Mouse (Mus musculus): ENCODE measurements around the gene Lrrc4c.

The Lrrc4c gene

DNA sequence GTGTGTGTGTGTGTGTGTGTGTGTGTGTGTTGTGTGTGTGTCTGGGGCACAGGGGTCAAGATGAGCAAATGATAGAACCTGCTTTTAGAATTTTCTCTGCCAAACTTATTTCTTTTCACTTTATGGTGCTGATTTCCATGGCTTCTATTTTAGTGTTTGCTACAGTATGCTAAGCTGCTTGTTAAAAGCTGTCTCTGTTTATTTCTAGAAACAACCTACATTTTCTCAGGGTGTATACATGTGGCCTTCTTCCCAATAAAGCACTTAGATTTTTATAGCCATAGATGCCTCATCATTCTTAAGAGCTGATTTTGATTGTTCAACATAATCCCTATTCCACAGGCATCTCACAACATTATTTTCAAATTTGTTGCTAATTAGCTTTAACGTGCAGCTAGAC lies 229.2 kb downstream of the Lrrc4c start:
- no peak for DNase-seq (ENCODE audit: low spot score)

DNA sequence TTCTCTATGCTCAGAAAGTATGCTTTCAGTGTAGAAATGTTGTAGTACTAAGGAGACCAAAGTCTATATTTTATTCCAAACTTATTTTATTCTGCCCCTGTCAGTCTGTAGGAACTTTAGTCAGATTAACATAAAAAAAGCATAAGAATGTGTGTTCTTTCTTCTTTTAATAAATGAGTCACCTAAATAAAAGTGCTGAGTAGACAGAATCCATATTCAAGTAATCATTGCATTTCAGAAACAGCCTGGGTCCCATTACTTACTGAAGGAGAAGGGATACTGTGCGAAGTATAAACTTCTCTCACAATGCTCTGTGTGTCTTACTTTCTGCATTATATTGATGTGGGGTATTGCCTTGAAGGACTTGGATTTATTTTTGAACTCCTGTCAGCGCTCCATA lies 255.8 kb downstream of the Lrrc4c start:
- no peak for DNase-seq (ENCODE audit: low spot score)

DNA sequence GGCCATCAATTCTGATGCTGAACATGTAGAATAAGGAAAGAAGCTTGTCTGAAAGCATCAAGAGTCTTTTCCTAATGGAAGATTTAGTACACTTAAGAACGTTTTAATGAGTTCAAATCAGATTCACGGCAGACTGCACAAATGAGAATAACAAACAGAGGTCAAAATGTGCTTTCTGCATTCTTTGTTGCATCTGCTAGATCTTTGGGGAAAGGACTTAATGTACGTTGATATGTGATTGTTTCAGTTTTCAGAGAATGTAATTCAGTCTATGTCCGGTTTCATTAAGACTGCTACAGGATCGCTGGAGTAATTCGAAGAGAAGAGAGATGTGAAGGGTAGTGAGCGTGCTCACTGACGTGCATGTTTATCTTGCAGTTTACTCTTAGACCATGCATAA lies 259.7 kb downstream of the Lrrc4c start:
- DNase-seq (ENCODE audit: low spot score), result no peak

DNA sequence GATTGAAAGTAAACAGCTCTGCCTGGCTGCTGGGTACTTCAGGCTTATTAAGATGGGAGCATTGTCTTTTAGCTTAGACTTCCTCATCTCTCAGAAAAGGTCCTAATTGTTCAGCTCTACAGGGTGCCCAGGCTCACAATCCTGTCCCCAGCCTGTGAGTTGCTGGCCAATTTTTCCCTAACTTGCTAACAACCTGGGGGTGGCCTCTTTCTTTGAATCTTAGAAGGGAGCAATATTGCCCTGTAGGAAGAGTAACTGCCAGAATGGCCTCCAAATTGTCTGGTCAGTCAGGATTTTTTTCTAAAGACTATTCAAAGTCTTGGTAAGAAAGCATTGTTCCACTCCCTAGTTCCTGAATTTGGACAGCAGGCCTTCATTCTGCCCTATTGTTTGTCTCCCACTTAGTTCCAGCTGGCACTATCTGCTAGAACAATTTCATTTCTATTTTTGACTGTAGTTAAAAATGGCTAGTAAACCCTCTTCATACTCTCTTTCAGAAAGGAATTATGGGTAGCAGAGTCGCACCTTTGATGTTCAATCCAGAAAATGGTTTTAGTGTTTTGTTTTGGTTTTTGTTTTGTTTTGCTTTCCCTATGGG lies 262.3 kb downstream of the Lrrc4c start:
- DNase-seq (ENCODE audit: low spot score), result no peak

DNA sequence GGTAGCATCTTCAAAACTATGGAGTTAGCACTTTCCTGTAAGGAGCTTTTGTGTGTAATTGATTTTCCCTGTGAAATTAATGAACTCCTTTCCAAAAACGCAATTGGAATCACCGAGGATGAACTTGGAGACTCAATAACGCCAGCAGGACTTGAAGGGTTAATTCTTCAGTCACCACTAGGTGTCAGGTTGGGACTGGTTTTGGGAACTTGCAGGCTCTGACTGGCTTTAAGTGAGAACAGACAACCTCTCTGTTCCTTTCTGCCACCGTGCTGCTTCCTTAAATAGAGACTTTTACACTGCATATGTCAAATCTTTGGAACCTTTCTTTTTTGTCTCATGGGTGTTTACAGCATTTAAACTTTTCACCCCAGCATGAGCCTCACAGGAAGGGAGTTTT lies 267.7 kb downstream of the Lrrc4c start:
- DNase-seq (ENCODE audit: low spot score), result peak; percentile 89

DNA sequence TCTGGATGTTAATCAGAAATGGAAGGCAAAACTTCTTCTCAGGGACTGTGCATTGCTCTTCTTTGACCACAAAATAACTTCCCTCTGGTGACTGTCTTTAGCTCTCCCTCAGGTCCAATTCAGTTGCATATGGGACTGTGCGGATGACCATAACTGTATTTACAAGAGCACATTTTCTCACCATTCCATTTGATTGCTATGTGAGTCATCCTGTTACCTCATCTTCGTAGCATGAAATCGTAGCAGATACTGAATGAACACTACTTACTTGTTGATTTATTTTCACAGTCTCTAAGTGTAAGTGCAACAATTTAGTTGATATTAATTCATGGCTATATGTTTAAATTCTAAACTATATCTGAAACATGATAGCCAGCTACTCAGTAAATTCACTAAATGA lies 286.8 kb downstream of the Lrrc4c start:
- no peak for DNase-seq (ENCODE audit: low spot score)

DNA sequence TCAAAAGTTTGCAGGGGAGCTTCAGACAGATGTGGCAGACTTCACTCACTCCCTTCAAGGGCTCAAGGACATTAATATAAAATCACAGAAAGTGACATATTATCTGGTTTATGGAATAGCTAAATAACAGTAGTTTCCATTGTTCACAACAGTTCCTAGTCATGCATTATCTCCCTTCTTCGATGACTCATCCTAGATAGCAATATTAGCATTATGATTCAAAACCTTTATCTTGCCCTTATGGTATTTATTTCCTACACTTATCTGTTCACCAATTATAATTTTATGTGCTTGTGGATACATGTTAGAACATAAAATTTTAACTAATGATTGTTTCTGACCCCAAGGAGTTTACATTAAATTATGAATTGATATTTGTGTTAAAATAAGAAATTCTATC lies 296.2 kb downstream of the Lrrc4c start:
- no peak for DNase-seq (ENCODE audit: low spot score)

DNA sequence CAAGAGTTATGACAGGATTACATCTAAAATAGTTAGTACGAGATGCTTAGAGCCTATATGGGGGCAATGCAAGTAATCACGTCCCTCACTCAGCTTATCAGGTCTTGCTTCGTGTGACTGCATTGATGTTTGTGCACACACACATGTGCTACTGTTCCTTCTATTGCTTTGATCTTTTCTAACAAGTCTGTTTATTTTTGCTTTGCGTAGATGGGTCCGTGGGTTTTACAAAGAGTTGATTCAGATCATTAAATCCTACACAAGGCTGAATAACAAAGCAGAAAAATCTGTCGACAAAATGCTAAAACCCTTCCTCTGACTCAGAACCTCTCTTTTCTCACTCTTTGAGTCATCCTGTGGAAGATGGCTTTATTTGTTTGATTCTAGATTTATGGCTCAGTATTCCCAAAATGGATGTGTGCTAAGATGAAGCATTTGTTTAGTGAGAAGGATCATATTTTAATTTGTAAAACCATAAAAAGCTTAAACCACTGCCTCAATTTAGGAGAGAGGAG lies 300.8 kb downstream of the Lrrc4c start:
- no peak for DNase-seq (ENCODE audit: low spot score)

DNA sequence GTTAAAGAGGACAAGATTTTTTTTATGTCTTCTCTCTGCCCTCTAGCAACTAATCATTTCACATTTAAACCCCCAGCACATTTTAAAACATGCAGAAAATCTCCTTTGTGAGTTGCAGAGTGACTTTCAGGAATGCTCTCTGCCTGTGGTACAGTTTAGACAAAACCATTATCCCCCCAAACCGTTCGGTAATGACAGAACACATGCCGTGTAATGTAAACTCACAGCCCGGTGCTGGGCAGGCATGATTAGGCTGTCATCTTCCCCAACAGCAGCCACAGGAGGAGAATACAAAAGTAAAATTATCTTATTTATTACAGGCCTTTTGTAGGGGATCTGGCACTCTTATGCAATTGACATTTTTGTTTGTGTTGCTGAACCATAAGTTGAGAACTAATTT lies 349.1 kb downstream of the Lrrc4c start:
- no peak for DNase-seq (ENCODE audit: low spot score)

DNA sequence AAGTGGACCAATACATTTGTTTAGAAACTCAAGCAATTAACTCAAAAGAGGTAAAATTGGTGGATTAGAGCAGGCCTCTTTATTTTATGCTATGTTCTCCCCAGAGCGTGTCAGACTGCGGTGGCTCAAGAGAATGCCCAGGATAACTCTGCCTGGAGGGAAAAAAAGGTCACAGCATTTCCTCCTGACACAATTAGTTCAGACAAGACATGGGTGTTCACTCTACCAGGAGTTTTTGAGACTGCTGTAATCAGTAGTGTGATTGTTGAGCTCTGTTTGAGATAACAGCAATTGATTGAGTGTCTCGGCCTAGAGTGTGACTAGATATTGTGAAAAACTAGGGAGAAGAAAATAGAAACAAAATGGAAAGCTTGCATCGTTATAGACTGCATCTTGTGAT lies 363.8 kb downstream of the Lrrc4c start:
- no peak for DNase-seq (ENCODE audit: low spot score)

DNA sequence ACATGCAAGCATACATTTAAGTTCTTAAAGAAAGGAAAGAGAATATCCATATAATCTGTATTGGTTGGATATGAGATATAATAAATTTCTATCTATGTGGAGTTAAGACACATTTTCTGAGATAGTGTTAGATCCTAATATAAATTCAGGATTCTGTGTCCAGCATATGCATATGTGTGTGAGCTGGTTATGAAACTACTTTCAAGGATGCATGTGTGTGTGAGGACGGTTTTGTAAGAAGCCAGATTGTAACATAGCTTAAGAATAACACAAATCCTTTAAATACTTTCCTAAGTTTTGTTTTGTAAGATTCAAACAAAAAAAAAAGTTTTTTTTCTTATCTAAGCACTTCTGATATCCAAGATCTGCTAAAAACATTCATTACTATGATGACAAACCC lies 367.4 kb downstream of the Lrrc4c start:
- DNase-seq (ENCODE audit: low spot score), result no peak

DNA sequence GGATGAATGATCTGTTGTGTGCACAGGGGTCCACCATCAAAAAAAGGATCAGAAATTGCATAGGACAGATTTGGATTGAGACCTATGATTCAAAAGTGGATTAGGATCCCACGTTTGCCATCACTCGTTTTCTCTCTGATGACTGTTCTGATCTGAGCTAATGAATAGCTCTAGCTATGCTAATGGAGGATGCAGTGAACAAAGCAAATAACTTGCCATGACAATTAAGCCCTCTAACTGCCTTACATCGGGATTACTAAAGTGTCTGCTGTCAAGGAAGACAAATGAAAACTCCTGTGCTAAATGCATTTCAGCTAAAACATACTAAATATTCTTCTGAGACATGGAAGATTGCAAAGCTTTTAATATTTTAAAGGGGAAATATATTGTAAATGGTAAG lies 387.0 kb downstream of the Lrrc4c start:
- no peak for DNase-seq (ENCODE audit: low spot score)

DNA sequence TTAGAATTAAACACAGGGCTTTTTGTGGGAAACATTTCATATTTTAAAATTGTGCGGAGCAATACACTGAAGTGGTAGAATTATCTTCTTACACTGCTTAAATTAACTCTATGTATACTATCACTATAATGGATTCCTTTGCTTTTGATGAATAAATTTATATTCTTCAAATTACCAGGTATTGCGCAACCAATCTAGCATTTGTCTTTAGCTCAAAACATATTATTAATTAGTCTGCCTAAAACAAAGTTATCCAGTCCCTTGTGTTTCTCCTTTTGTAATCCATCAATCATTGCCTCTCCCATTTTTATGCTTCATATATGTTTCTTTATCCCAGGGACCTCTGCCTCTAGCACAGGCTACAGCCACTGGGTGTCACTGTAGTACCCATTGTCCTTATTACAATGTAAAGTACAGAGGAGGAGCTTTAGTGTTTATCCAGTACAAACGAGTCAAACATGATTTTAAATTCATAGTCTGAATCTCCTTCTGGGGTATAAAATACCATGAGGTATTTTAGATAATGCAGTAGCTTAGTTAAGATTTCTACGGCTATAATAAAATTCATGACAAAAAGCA lies 389.9 kb downstream of the Lrrc4c start:
- DNase-seq (ENCODE audit: low spot score), result peak; percentile 38

DNA sequence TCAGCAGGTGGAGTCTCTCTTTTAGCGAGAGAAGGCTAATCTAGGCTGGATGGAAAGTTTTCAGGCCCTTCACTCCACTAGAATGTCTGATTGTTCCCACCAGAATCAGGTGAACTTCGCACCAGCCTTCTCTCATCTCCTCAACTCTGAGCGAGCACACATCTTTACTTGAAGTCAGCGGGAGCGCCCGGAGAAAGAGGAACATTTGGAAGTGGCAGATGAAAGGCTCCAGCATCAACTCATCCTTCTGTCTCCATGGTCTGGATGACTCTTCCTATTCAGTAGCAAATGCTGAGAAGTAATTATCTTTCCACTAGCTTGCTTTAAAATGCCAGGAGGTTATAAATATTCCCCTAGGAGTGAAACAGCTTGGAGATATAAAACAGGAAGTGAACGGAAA lies 396.6 kb downstream of the Lrrc4c start:
- no peak for DNase-seq (ENCODE audit: low spot score)

DNA sequence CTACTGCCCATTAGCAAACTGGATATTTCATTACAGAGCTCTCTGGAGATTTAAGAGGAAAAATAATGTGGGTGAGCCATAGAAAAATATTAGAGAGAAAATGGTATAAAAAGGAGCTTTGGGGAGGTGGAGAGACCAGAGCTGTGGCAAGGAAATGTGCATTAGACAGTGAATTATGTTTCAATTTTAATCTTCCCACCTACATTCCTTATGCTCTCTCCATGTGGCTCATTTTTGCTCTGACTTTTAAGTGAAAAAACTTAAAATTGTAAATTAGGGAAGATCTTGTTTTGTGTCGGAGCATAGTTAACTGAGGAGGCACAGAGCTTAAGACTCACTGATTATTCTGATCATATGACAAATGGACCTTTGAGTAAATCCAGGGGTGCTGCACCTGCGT lies 399.4 kb downstream of the Lrrc4c start:
- no peak for DNase-seq (ENCODE audit: low spot score)

DNA sequence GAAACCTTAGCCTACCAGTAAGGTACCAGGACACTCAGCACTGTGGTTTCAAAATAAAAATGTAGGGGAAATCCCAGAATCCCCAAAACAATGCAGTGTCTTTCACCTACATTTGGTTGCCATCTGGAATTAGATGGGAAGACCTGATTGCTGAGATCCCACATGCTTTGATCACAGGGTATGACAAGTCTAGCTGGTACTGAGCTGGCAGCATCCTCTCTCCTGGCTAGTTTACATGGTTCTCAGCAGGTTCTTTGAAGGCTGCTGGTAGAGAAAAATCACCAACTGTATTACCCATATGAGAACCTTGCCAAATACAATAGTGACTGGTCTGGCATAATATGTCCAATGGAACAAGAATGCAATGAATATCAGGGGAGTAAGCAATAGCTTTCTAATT lies 405.4 kb downstream of the Lrrc4c start:
- no peak for DNase-seq (ENCODE audit: low spot score)

DNA sequence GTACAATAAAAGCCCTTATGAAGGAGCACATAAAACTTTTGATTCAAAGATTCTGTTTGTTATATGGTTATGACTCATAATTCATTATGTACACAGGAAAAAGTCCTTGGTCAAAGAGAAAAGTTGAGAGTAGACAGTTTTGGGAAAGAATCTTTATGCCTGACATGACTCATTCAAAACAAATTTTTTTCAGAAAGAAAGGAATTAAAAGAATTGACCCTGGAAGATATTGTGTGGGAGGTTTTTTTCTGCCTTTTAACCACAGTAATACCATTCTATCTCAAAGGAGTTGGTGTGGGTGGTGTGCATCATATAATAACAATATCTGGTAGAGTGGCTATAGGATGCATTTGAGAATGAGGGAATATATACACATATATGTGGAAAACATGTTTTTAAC lies 418.1 kb downstream of the Lrrc4c start:
- no peak for DNase-seq (ENCODE audit: low spot score)

DNA sequence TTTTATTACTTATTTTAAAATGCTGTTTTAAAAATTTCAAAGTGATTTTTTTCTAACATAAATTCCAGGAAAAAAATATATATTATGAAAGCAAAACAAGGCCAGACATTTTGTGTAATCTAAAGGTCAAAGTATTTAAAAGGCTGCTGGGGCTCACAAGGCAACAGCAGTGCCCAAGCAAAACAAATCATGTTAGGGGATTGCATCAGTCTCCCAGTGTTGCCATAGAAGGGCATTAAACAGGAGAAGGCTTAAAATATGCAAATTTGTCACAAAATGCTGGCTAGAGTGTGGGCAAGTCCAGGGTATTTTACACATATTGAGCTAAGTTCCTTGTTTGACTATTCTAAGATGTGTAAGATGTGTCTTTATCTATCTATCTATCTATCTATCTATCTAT lies 437.1 kb downstream of the Lrrc4c start:
- no peak for DNase-seq (ENCODE audit: low spot score)

DNA sequence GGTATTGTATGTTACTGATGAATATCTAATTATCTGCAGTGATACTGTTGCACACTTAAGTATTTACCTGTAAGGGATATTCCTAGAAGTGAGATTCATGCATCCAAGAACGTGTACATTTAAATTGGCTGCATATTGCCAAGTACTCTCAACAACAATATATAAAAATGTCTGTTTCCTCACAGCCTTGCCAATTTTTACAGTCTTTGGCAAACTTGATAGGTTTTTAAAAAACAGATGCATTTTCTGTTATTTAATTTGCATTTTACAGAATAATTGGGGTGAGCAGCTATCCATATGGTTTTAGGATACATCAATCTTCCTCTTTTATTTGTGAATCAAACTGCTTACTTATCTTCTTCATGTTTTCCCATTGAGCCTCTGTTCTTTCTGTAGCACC lies 439.7 kb downstream of the Lrrc4c start:
- DNase-seq (ENCODE audit: low spot score), result no peak

DNA sequence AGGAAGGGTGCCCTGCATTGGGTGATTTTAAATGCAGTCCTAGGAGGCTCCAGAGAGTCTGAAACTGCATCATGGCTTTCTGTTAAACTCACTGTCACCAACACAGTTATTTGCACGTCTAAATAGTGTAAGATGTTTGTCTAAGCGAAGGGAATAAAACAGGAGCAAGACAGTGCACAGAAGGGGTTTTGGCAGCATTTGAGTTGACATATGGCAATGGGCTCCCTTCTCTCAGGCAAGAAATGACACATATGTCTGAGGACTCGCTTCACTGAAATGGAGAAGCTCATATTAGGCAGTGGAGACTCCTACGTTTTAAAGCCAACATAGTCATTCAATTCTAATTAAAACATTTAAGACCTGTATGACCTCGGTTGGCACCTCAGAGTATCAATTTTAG lies 445.6 kb downstream of the Lrrc4c start:
- DNase-seq (ENCODE audit: low spot score), result no peak

DNA sequence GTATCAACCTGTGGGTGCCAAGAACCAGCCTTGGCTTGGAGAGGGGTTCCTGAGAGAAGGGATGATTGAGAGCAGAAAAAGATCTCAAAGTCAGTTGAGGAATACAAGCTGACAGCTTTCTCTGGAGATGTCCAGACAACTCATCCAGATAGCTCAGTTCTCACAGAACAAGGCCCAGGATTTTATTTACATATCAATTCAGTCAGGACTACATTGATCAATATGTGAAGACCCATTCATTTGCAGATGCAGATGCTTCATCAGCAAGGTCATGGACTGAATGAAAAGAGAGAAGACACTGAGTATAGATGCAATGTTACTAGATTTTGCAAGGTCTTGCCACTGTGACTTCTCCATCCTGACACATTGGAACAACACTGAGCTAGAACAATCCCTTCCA lies 457.4 kb downstream of the Lrrc4c start:
- no peak for DNase-seq (ENCODE audit: low spot score)

DNA sequence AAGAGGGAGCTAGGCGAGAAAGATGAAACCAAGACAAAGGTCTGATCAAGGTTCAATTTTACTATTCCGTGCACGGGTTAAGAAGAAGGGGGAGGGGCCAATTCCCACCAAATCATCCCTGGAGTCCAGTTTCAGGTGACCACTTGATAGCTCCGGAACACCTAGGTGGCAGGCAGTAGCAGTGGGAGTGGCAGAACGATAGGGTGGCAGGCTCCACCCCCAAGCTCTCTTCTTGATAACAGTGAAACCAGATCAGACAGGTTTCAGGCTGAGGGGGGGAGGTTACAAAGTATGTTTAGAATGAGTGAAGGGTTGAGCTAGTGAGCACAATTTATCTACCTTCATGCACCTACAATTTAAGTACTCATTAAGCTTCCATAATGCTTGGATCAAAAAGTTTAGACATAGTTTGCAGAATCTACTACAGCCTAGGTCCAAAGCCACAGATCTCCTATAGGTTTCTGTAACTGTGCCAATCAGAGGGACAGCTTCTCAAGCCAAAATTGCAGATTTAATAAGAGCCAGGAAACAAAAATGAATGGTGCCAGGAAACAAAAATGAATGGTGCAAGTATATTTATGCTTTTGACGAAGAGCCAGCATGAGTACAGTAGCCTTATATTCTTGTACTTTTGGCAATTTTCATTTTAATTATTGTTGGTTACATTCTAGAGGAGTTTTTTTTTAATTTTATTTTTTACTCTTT lies 478.9 kb downstream of the Lrrc4c start:
- DNase-seq (ENCODE audit: low spot score), result no peak

DNA sequence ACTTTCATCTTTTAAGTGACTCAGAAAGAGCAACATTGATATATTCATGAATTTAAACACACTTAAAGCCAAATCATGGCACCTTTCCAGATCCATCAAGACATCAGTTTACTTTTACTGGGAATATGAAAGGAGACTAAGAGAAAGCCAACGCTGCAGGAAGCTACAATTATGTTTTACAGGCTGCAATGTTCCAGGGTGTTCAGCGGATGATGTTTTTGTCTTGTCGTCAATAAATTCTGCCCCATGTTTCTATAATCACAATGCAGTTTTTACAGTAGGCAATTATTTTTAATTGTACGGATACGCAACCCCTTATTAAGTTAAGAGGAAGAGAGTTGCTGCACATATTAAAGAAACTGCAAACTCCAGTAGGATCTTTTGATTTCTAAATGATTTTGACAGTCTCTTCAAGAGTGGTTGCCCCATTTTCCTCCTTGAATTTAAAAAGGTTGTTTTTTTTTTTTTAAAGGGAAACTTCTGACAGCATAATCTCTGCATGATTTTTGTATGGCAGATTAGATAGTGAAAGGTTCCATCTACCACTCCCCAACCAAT lies 532.9 kb downstream of the Lrrc4c start:
- no peak for DNase-seq (ENCODE audit: low spot score)

Measured in embryo, embryonic 10.5 days (tissue).